Mouse (Mus musculus) kidney, embryonic 16.5 days (tissue): ENCODE measurements around the gene Fbh1. TPM values are rescaled to one million over a fixed set of nuclear protein-coding genes. Genes with fewer than 3 reads are reported as not detected.
A peak's percentile ranks its signal among the peaks of the same experiment; 100 is the strongest.

Source experiments
- ATAC-seq: fragments of 200-750 bp; cut with Nextera tagmentation; 2 replicates; pipeline ENCODE4 v1.8.0; 2017; ENCODE audit warnings: moderate TSS enrichment; ENCODE audit not compliant: low FRiP score, low TSS enrichment
- H3K27ac ChIP-seq: fragments of 300-500 bp; sonication (generic); 2 replicates; pipeline ENCODE4 v1.5.1; 2014; ENCODE audit warnings: low read length
- H3K27me3 ChIP-seq: fragments of 300-500 bp; sonication (generic); 2 replicates; pipeline ENCODE4 v1.6.1; 2014; ENCODE audit warnings: low read length, control low read depth, mixed read lengths; ENCODE audit not compliant: insufficient read depth
- H3K36me3 ChIP-seq: fragments of 300-500 bp; sonication (generic); 2 replicates; pipeline ENCODE4 v1.6.1; 2014; ENCODE audit warnings: low read length, control low read depth, mixed read lengths; ENCODE audit not compliant: insufficient read depth
- H3K4me1 ChIP-seq: fragments of 300-500 bp; sonication (generic); 2 replicates; pipeline ENCODE4 v1.6.1; 2014; ENCODE audit warnings: low read length, control low read depth, mixed read lengths; ENCODE audit not compliant: insufficient read depth
- H3K4me2 ChIP-seq: fragments of 300-500 bp; sonication (generic); replicated peaks from 2 replicates; pipeline ENCODE4 v1.6.1; 2014; ENCODE audit warnings: low read depth, low read length
- H3K4me3 ChIP-seq: fragments of 300-500 bp; sonication (generic); 2 replicates; pipeline ENCODE4 v1.5.1; 2014; ENCODE audit warnings: mild to moderate bottlenecking, low read length
- H3K9ac ChIP-seq: fragments of 300-500 bp; sonication (generic); replicated peaks from 2 replicates; pipeline ENCODE4 v1.6.1; 2014; ENCODE audit warnings: low read length
- H3K9me3 ChIP-seq: fragments of 300-500 bp; sonication (generic); 2 replicates; pipeline ENCODE4 v1.6.1; 2016; ENCODE audit warnings: low read length, control low read depth
- WGBS: fragments of 180-500 bp; shearing (Covaris S2); extraction: QIAGEN DNeasy Blood & Tissue Kit; methylation state at CpG from one replicate; pipeline ENCODE4 v1.1.7; 2014; 5-methylcytosine and 5-hydroxymethylcytosine counted together
- polyA plus RNA-seq: library from polyadenylated mRNA; unstranded; fragments of >200 nt; fragmentation: Nextera tagmentation; extraction: Ambion mirVana; gene quantifications from 2 replicates; pipeline ENCODE4 v1.2.1, GENCODE M21; 2015

The Fbh1 gene
- polyA plus RNA-seq, 1 experiment from 2014 or later, result 141 TPM

- 3% methylated on average over 28 of the region's 28 CpGs for WGBS
- H3K9ac ChIP-seq, result peak overlapping the region; percentile 70
- H3K36me3 ChIP-seq, result no peaks in the 10 kb centered on the region
- peak overlapping the region; percentile 96 for H3K4me2 ChIP-seq
- ATAC-seq, result peak; percentile 60; the same call in 1 of the 2 replicates
- H3K4me1 ChIP-seq, result peaks cover 12% of the 10 kb centered on the region; the same call in 1 of the 2 replicates
- H3K4me3 ChIP-seq, result peak overlapping the region; percentile 72
- no peaks in the 10 kb centered on the region for H3K9me3 ChIP-seq
- H3K27ac ChIP-seq, result no peak overlapping the region
- H3K27me3 ChIP-seq, result peaks cover 13% of the 10 kb centered on the region; the same call in 1 of the 2 replicates
These were observed 71.2 kb downstream of the Fbh1 start for GRCm38 (mm10) chr2:11706030-11706745.

GRCm38 (mm10) chr2:11705201-11706025 is 72.0 kb downstream of the Fbh1 start, which contains the start of gene Il15ra:
Gene Il15ra (plus strand): TSS chr2:11705290.
- Histone ChIP-seq H3K4me2 (peak within 1 kb of the TSS; percentile 96), H3K36me3 (no peaks in the 10 kb centered on the region), H3K4me1 (peaks cover 12% of the 10 kb centered on the region; the same call in 1 of the 2 replicates), H3K9ac (peak within 1 kb of the TSS; percentile 70), H3K27ac (no peak within 1 kb of the TSS), H3K9me3 (no peaks in the 10 kb centered on the region), H3K27me3 (peaks cover 13% of the 10 kb centered on the region; the same call in 1 of the 2 replicates), H3K4me3 (peak within 1 kb of the TSS; percentile 72)
- ATAC-seq, result peak; percentile 86
- under 1% methylated on average over 37 of the region's 37 CpGs for WGBS

- H3K36me3 ChIP-seq, result no peaks in the 10 kb centered on the region
These were observed 77.5 kb downstream of the Fbh1 start for GRCm38 (mm10) chr2:11699905-11700304.

GRCm38 (mm10) chr2:11698994-11699393 is 78.4 kb downstream of the Fbh1 start:
- Histone ChIP-seq H3K4me3 (no peak overlapping the region), H3K4me2 (no peak overlapping the region), H3K27me3 (no peaks in the 10 kb centered on the region), H3K4me1 (no peaks in the 10 kb centered on the region), H3K9me3 (no peaks in the 10 kb centered on the region), H3K36me3 (no peaks in the 10 kb centered on the region), H3K9ac (no peak overlapping the region), H3K27ac (no peak overlapping the region)
- ATAC-seq, result no peak
- WGBS, result 46% methylated on average over 5 of the region's 5 CpGs

More at GRCm38 (mm10) chr2:11699905-11700304, 77.5 kb downstream of the Fbh1 start:
- no peaks in the 10 kb centered on the region for H3K4me1 ChIP-seq
- H3K4me3 ChIP-seq, result no peak overlapping the region
- 83% methylated on average over 2 of the region's 2 CpGs for WGBS
- H3K27ac ChIP-seq, result no peak overlapping the region
- H3K4me2 ChIP-seq, result no peak overlapping the region
- H3K9me3 ChIP-seq, result no peaks in the 10 kb centered on the region
- no peak for ATAC-seq
- H3K9ac ChIP-seq, result no peak overlapping the region
- peaks cover 3% of the 10 kb centered on the region; the same call in 1 of the 2 replicates for H3K27me3 ChIP-seq

GRCm38 (mm10) chr2:11695867-11696266 is 81.5 kb downstream of the Fbh1 start:
- no peak overlapping the region for H3K4me2 ChIP-seq
- no peak overlapping the region for H3K4me3 ChIP-seq
- H3K9ac ChIP-seq, result no peak overlapping the region
- H3K9me3 ChIP-seq, result no peaks in the 10 kb centered on the region
- H3K4me1 ChIP-seq, result no peaks in the 10 kb centered on the region
- H3K36me3 ChIP-seq, result no peaks in the 10 kb centered on the region
- 55% methylated on average over 2 of the region's 2 CpGs for WGBS
- no peaks in the 10 kb centered on the region for H3K27me3 ChIP-seq
- no peak for ATAC-seq
- no peak overlapping the region for H3K27ac ChIP-seq

GRCm38 (mm10) chr2:11694104-11694503 is 83.3 kb downstream of the Fbh1 start:
- Histone ChIP-seq H3K9ac (no peak overlapping the region), H3K4me1 (no peaks in the 10 kb centered on the region), H3K4me3 (no peak overlapping the region), H3K27me3 (no peaks in the 10 kb centered on the region), H3K36me3 (no peaks in the 10 kb centered on the region), H3K4me2 (no peak overlapping the region), H3K27ac (no peak overlapping the region), H3K9me3 (no peaks in the 10 kb centered on the region)
- ATAC-seq, result 0 out of 2 replicates have a peak, but pooled peaks have one; percentile 31
- 59% methylated on average over 2 of the region's 2 CpGs for WGBS

- no peak for ATAC-seq
- no peaks in the 10 kb centered on the region for H3K27me3 ChIP-seq
- WGBS, result 90% methylated on average over 4 of the region's 4 CpGs
These were observed 84.0 kb downstream of the Fbh1 start for GRCm38 (mm10) chr2:11693352-11693751.

More at GRCm38 (mm10) chr2:11693352-11693751, 84.0 kb downstream of the Fbh1 start:
- Histone ChIP-seq H3K4me3 (no peak overlapping the region), H3K36me3 (no peaks in the 10 kb centered on the region), H3K9me3 (no peaks in the 10 kb centered on the region), H3K4me1 (no peaks in the 10 kb centered on the region), H3K4me2 (no peak overlapping the region), H3K27ac (no peak overlapping the region), H3K9ac (no peak overlapping the region)

Other genes with a start within 250 kb of the Fbh1 start
- gene Pfkfb3, start 223.5 kb downstream of the Fbh1 start, polyA plus RNA-seq, result 11.9 and 13.1 TPM in 2 replicates
- gene Rbm17, start 173.4 kb downstream of the Fbh1 start, polyA plus RNA-seq, result 147 and 152 TPM in 2 replicates
- gene Gm17490, start 151.3 kb downstream of the Fbh1 start, polyA plus RNA-seq, result not detected in 2 replicates
- gene Il2ra, start 134.8 kb downstream of the Fbh1 start, polyA plus RNA-seq, result not detected in 2 replicates
- 2.6 TPM in 2 replicates for gene Il15ra, start 72.3 kb downstream of the Fbh1 start, polyA plus RNA-seq
- gene Ankrd16, start 294 bp upstream of the Fbh1 start, polyA plus RNA-seq, result 52.6 and 59.2 TPM in 2 replicates